Mouse (Mus musculus) R1 (cell line): ENCODE data around the gene Slc15a2.

Source experiments
- DNase-seq: peaks from one replicate; pipeline ENCODE4 v3.0.0-alpha.2; 2018; ENCODE audit warnings: low read depth, low spot score

The Slc15a2 gene

DNA sequence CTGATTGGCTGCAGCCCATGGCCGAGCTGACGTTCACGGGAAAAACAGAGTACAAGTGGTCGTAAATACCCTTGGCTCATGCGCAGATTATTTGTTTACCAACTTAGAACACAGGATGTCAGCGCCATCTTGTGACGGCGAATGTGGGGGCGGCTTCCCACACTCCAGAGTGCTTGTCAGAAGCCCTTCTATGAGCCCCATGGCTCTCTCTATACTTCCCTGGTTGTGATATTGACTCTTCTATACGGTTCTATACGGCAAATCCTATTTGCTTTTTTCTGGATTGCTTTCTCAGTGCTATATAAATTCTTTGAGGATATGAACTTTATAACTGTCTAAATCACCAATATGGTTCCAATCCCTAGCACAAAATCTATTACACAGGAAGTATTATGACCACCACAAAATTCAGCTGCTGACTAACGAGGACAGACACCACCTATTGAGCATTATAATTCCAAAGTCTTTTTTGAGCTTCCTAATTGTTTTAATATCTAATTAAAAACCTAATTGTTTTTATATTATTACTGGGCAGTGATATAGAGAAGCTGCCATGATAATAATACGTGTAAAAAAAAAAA lies 14.5 kb downstream of the Slc15a2 start:
- peak; percentile 8 for DNase-seq

DNA sequence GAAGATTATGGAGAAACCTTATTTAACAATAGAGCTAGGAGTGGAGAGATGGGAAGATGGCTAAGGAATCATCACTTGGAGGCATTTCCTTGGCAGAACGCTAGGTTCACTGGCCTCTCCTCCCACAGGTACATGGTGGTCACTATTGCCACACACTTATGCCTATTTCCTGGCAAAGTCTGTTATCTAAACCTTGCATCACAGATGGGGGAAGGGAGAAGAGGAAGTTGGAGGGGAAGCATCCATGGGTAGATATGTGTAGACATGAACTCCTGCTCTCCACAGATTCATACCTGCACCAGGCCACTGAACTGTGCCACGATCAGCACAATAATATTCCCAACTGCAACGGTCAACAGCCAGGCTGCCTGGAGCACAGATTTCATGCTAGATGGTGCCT lies 32.8 kb downstream of the Slc15a2 start:
- no peak for DNase-seq

GRCm38 (mm10) chr16:36747767-36748166 lies 37.0 kb downstream of the Slc15a2 start:
- DNase-seq: no peak

DNA sequence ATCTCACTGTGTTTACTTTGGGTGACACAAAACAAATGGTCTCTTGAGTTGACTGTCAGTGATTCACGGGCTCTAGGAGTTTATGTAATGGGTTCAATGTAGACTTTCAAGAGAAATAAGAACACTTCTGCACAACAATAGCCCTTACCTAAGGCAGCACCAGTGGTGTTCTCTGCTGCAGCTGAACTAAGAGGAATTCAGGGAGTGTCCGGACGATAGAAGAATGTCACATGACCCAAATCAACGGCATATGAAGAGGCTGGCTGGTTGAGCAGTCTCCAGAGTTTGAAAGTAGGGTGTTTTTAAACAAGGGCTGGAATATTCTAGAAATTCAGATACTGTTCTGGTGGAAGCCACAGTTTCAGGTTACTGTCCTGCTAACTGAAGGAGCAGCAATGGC lies 37.7 kb downstream of the Slc15a2 start:
- peak; percentile 90 for DNase-seq

DNA sequence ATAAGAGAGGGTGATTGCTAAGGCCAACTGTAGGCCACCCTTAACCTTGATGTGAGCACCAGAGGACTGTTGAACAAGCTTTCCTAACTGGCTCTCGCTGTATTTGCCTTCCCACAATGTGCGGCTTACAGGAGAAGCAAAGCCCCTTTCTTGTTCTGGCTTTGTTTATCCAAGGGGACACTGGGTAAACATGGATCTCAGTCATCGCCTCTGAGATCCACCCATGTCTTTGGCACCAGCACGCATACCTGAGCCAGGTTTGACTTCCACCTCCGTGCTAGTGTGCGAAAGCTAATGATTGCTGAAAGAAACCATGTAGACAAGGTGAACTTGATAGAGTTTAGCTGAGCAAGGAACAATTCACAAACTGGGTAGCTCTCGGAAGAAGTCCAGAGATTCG lies 41.2 kb downstream of the Slc15a2 start:
- DNase-seq: no peak

DNA sequence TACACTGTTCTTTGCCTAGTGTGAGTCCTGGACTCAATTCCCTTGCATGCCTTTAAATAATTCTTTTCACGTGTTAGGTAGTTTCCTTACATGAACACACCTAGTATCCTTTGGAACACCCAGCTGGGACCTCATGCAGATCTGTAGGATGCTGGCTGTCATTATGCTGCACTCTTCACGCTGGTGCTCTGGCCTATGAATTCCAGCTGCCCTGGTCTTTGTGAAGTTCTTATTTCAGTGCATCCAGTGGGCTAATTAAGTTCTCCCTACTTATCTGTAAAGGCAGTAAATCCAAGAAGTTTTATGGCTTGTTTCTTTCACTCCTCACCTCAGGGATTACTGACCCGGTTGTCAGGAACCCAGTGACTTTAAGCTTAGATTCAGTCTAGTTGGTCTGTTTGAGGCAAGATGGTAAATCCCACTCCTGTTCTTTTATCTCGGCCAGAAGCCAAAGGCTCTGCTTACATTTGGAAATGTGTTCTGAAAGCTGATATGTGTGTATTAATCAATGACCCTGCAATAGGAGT lies 45.3 kb downstream of the Slc15a2 start:
- DNase-seq: no peak

GRCm38 (mm10) chr16:36735421-36735820 lies 49.3 kb downstream of the Slc15a2 start:
- no peak for DNase-seq

GRCm38 (mm10) chr16:36733827-36734226 lies 50.9 kb downstream of the Slc15a2 start:
- DNase-seq: no peak

- no peak for DNase-seq
Observed at GRCm38 (mm10) chr16:36732572-36732971, 52.2 kb downstream of the Slc15a2 start.

DNA sequence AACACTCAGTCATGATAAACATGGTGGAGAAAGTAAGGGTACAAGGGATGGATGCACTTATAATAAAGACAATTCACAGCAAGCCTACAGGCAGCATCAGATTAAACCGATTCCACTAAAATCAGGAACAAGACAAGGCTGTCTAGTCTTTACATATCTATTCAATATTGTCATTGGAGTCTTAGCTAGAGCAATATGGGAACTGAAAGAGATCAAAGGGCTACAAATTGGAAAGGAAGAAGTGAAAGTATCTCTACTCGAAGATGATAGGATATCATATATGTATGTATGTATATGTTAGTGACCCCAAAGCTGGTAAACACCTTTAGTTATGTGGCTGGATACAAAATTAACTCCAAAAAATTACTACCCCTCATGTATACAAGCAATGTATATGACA lies 55.8 kb downstream of the Slc15a2 start:
- DNase-seq: no peak

DNA sequence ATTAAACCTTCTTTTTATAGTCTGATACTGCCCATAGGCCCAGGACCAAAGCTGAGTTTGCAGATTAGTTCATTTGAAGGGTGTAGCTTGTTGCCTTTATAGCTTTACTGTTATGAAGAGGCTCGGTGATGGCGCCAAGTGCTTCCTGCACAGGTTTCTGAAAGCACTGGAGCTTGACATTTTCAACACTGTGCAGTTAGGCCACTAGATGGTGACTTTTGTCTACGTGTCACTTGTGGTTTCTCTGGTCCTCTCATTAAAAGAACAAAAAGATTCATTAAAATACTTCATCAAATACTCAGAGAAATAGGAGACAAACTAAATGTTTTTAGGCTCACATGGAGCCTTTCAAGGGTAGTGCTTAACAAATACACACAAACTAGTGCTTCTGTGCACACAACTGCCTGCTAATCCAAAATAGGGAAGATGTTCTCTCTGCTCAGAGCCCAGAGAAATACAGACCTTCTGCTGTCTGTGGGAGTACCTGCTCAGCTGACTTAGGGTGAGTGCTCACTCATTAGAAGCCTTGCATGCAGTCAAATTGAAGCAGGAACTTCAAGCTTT lies 60.8 kb downstream of the Slc15a2 start:
- no peak for DNase-seq

GRCm38 (mm10) chr16:36722739-36723138 lies 62.0 kb downstream of the Slc15a2 start:
- DNase-seq: peak; percentile 51

- peak; percentile 59 for DNase-seq
Observed at GRCm38 (mm10) chr16:36720194-36721055, 64.3 kb downstream of the Slc15a2 start.

- DNase-seq: no peak
Observed at GRCm38 (mm10) chr16:36718637-36719036, 66.1 kb downstream of the Slc15a2 start.

DNA sequence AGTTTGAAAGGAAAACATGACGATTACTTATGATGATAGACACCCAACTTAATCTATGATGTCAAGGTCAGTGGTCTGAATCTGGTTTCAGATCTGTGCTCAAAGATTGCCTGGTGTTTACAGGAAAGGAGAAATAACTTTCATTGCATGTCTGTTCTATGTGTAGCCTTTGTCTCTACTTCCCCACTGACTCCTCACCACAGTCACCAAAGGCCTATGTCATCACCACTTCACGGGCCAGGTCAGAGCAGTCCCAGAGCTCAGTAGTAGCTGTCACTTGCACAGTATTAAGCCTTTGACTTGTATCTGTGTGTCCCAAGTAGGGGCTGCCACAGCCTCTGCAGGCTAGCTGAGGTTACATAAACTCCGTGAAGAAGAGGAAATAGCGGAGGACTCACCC lies 67.3 kb downstream of the Slc15a2 start:
- no peak for DNase-seq

- DNase-seq: no peak
Observed at GRCm38 (mm10) chr16:36711760-36712159, 73.0 kb downstream of the Slc15a2 start.

DNA sequence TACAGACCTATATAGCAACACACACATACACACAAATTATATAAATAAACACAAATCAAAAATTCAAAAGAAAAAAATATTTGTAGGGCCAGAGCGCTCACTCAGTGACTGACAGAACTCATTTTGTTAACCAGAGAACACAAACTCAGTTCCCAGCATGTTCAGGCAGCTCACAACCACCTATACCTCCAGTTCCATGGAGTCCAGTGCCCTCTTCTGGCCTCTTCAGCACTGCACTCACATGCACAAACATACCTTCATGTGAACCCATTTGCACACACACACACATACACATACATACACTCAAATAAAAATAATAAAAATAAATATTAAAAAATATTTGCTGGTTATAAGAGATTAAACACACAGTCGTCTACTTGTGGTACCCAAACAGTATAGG lies 74.0 kb downstream of the Slc15a2 start:
- peak; percentile 81 for DNase-seq

GRCm38 (mm10) chr16:36709405-36709804 lies 75.4 kb downstream of the Slc15a2 start:
- peak; percentile 42 for DNase-seq

- no peak for DNase-seq
Observed at GRCm38 (mm10) chr16:36708751-36709150, 76.0 kb downstream of the Slc15a2 start.

DNA sequence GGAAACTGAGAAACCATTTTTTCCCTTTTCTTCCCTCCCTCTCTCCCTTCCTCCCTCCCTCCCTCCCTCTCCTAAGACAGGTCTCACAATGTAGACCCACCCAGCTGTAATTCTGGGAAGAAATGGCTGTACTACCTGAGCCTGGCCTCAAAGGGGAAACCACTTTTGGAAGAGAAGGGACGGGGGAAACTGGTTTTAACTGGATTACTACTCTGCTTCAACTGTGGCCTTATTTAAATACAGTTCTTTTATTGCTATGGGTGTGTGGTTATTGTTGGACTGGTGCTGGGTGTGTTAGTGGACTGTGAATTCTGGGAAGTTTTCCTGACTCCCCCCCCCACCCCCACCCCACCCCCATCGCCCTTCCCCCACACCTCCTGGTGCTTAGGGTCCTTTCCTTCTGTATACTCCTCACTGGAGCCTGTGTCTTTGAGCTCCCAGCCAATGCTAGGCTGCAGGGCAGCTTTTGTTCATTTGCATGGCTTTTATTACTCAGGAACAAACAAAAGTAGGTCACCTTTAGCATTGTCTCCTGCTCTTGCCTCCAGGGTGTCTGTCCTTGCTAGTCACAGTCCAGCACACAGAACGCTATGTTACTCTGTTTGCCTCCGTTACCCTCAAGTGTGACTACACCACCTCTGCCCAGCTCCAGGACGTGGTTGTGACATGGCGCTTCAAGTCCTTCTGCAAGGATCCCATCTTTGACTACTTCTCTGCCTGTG lies 76.9 kb downstream of the Slc15a2 start:
- DNase-seq: peak; percentile 95

DNA sequence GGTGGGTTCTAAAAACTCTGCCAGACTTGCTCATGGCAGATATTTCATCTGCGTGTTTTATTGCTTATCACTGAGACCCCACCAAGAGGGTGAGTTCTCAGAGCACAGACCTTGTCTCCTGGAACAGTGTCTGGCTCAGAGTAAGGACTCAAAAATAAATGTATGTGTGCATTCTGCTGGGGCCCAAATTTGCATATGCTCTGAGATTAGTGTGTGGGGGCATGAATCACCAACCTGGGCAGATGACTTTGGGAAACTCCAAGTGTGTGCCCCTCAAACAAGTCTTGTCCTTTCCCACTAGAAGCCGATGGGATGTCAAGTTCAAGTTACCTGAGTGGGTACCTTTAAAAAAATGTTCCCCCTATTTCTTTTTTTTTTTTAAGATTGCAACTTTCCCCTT lies 84.3 kb downstream of the Slc15a2 start:
- DNase-seq: no peak
